ENCODE assay signal across 8 mouse cellular contexts in genomic region chr4:78210878-78211528, GRCm38 (mm10). TPM values are rescaled to one million over a fixed set of nuclear protein-coding genes. Genes with fewer than 3 reads are reported as not detected.
DNase-seq lines count a peak whose midpoint lies in the region; ATAC-seq lines count a peak whose summit lies in the region.

No protein-coding gene starts in this region.

- H3K9me3 ChIP-seq in forebrain, embryonic 15.5 days: no peaks in the 10 kb centered on the region
- H3K9me3 ChIP-seq in limb, embryonic 13.5 days: no peaks in the 10 kb centered on the region

- no peaks in the 10 kb centered on the region for H3K36me3 ChIP-seq in forebrain, embryonic 15.5 days
- no peaks in the 10 kb centered on the region for H3K36me3 ChIP-seq in limb, embryonic 13.5 days

- WGBS in forebrain, embryonic 15.5 days: 18% methylated on average over 9 of the region's 9 CpGs
- 29% methylated on average over 9 of the region's 9 CpGs for WGBS in limb, embryonic 13.5 days

- peaks cover 17% of the 10 kb centered on the region for H3K4me1 ChIP-seq in forebrain, embryonic 15.5 days
- no peaks in the 10 kb centered on the region; the same call in 1 of the 2 replicates for H3K4me1 ChIP-seq in limb, embryonic 13.5 days

- H3K27me3 ChIP-seq in forebrain, embryonic 15.5 days: no peaks in the 10 kb centered on the region
- H3K27me3 ChIP-seq in limb, embryonic 13.5 days: peaks cover 39% of the 10 kb centered on the region

- H3K27ac ChIP-seq in forebrain, embryonic 15.5 days (replicated peaks): peak overlapping the region; percentile 88
- no peak overlapping the region for H3K27ac ChIP-seq in limb, embryonic 13.5 days

- peak; percentile 0; the same call in 1 of the 2 replicates for ATAC-seq in forebrain, embryonic 15.5 days (replicated peaks)
- no peak for ATAC-seq in limb, embryonic 13.5 days (ENCODE audit: low FRiP score, low read depth)

- peak overlapping the region; percentile 86 for H3K9ac ChIP-seq in forebrain, embryonic 15.5 days (replicated peaks)
- H3K9ac ChIP-seq in limb, embryonic 13.5 days: no peak overlapping the region

- peak; percentile 5 to 11 for DNase-seq in layer of hippocampus, postnatal 10 days (ENCODE audit: low spot score in 2 of 2)
- DNase-seq in layer of hippocampus, adult 9-10 months (ENCODE audit: low spot score): no peak
- peak; percentile 34 for DNase-seq in right cerebral cortex, postnatal 25 days
- DNase-seq in adrenal gland, postnatal 14 days: no peak
- no peak for DNase-seq in cerebellum, postnatal 36 days
- no peak for DNase-seq in testis, postnatal 14 days (ENCODE audit: low spot score)

- H3K4me3 ChIP-seq in forebrain, embryonic 15.5 days: peak overlapping the region; percentile 67
- peak overlapping the region; percentile 56 for H3K4me3 ChIP-seq in limb, embryonic 13.5 days

- peak overlapping the region; percentile 87 for H3K4me2 ChIP-seq in forebrain, embryonic 15.5 days (replicated peaks)
- peak overlapping the region; percentile 84 for H3K4me2 ChIP-seq in limb, embryonic 13.5 days (replicated peaks)

RNA-seq across cellular contexts. Expression of gene Ptprd, which starts 0.8 kb away (rescaled TPM):
- 100 to 1,000 TPM; 196 to 217 TPM for total RNA-seq in layer of hippocampus, postnatal 10 days (2021)
- polyA plus RNA-seq in forebrain, embryonic 15.5 days (2015; fragmentation: Nextera tagmentation; extraction: Ambion mirVana): 105 and 124 TPM in 2 replicates
- 35.0 and 38.6 TPM in 2 replicates for polyA plus RNA-seq in limb, embryonic 13.5 days (2015; fragmentation: Nextera tagmentation; extraction: Ambion mirVana)
- total RNA-seq in adrenal gland, postnatal 14 days (2021): 84.3 and 101 TPM in 2 replicates

Comparison
In these comparisons a context has a peak if more than half of its experiments do, and no peak if none do; other contexts are left out.
1. DNase-seq: peak in layer of hippocampus, postnatal 10 days (2 of 2) and right cerebral cortex, postnatal 25 days (single experiment); none in layer of hippocampus, adult 9-10 months (single experiment), adrenal gland, postnatal 14 days (single experiment), cerebellum, postnatal 36 days (0 of 2) and testis, postnatal 14 days (single experiment).